Mouse (Mus musculus): ENCODE results near the gene Pah. TPM values are rescaled to one million over a fixed set of nuclear protein-coding genes. Genes with fewer than 3 reads are reported as not detected.

Gene Pah
- under 1 TPM in 1 of 2 experiments, not detected in 1; 0.46 TPM for total RNA-seq (2021)

- DNase-seq (ENCODE audit: low spot score in 2 of 2), result no peak
- intact Hi-C loops (cut with DNase I), result no loop called here
Measured at GRCm38 (mm10) chr10:87521646-87522045, at the start of gene Pah. TSS of gene Pah (plus strand) at chr10:87521795.

GRCm38 (mm10) chr10:87473475-87474131, 48.0 kb upstream of the Pah start:
- no peak for DNase-seq (ENCODE audit: low spot score in 2 of 2)
- intact Hi-C loops (cut with DNase I), result no loop called here

- DNase-seq (ENCODE audit: low spot score in 2 of 2), result no peak
- intact Hi-C loops (cut with DNase I), result no loop called here
Measured at GRCm38 (mm10) chr10:87474971-87475370, 46.6 kb upstream of the Pah start.

- intact Hi-C loops (cut with DNase I), result no loop called here
- DNase-seq (ENCODE audit: low spot score in 2 of 2), result no peak
Measured at GRCm38 (mm10) chr10:87477895-87478294, 43.7 kb upstream of the Pah start.

GRCm38 (mm10) chr10:87484831-87485720, 36.5 kb upstream of the Pah start:
- peak in 1 of 2 experiments; percentile 69 for DNase-seq (ENCODE audit: low spot score in 2 of 2)
- intact Hi-C loops (cut with DNase I), result no loop called here

GRCm38 (mm10) chr10:87485721-87486620, 35.6 kb upstream of the Pah start:
- peak in 1 of 2 experiments; percentile 69 for DNase-seq (ENCODE audit: low spot score in 2 of 2)
- intact Hi-C loops (cut with DNase I), result no loop called here

GRCm38 (mm10) chr10:87488429-87489145, 33.0 kb upstream of the Pah start:
- DNase-seq (ENCODE audit: low spot score in 2 of 2), result peak in 1 of 2 experiments; percentile 34
- intact Hi-C loops (cut with DNase I), result no loop called here

GRCm38 (mm10) chr10:87489246-87490009, 32.2 kb upstream of the Pah start:
- peak in 1 of 2 experiments; percentile 73 for DNase-seq (ENCODE audit: low spot score in 2 of 2)
- intact Hi-C loops (cut with DNase I), result no loop called here

GRCm38 (mm10) chr10:87490328-87490727, 31.3 kb upstream of the Pah start:
- intact Hi-C loops (cut with DNase I), result no loop called here
- DNase-seq (ENCODE audit: low spot score in 2 of 2), result no peak

- intact Hi-C loops (cut with DNase I), result loop anchor here (2.0 kb wide), 1 partner anchor 279 kb away; no protein-coding TSS in a partner anchor
- peak in 1 of 2 experiments; percentile 11 for DNase-seq (ENCODE audit: low spot score in 2 of 2)
Measured at GRCm38 (mm10) chr10:87491485-87492040, 30.0 kb upstream of the Pah start.

- intact Hi-C loops (cut with DNase I), result loop anchor here (2.0 kb wide), 1 partner anchor 279 kb away; no protein-coding TSS in a partner anchor
- DNase-seq (ENCODE audit: low spot score in 2 of 2), result peak in 1 of 2 experiments; percentile 36
Measured at GRCm38 (mm10) chr10:87492332-87492660, 29.3 kb upstream of the Pah start.

- intact Hi-C loops (cut with DNase I), result loop anchor here (2.0 kb wide), 1 partner anchor 280 kb away; no protein-coding TSS in a partner anchor
- DNase-seq (ENCODE audit: low spot score in 2 of 2), result peak; percentile 73 to 75
Measured at GRCm38 (mm10) chr10:87492661-87493551, 28.7 kb upstream of the Pah start.

GRCm38 (mm10) chr10:87493576-87493975, 28.0 kb upstream of the Pah start, which contains the start of gene Ascl1:
TSS of gene Ascl1 (minus strand) at chr10:87493660.
- intact Hi-C loops (cut with DNase I), result loop anchor here (2.0 kb wide), 1 partner anchor 281 kb away; no protein-coding TSS in a partner anchor
- DNase-seq (ENCODE audit: low spot score in 2 of 2), result no peak

GRCm38 (mm10) chr10:87494176-87494575, 27.4 kb upstream of the Pah start:
- intact Hi-C loops (cut with DNase I), result no loop called here
- no peak for DNase-seq (ENCODE audit: low spot score in 2 of 2)

GRCm38 (mm10) chr10:87494596-87494995, 27.0 kb upstream of the Pah start:
- peak in 1 of 2 experiments; percentile 33 for DNase-seq (ENCODE audit: low spot score in 2 of 2)
- intact Hi-C loops (cut with DNase I), result no loop called here

- DNase-seq (ENCODE audit: low spot score in 2 of 2), result no peak
- intact Hi-C loops (cut with DNase I), result no loop called here
Measured at GRCm38 (mm10) chr10:87497056-87497455, 24.5 kb upstream of the Pah start.
